Mouse (Mus musculus) CD4-positive naive resting alpha-beta T cell, adult 57 days (primary cell): Measurements from ENCODE around the gene Polr2c. TPM values are rescaled to one million over a fixed set of nuclear protein-coding genes. Genes with fewer than 3 reads are reported as not detected.

Source experiments
- total RNA-seq: library from RNA; stranded (reverse); gene quantifications from one replicate; pipeline ENCODE4 v1.2.4, GENCODE M21; 2023

The Polr2c gene
- total RNA-seq = 61.2 TPM

DNA sequence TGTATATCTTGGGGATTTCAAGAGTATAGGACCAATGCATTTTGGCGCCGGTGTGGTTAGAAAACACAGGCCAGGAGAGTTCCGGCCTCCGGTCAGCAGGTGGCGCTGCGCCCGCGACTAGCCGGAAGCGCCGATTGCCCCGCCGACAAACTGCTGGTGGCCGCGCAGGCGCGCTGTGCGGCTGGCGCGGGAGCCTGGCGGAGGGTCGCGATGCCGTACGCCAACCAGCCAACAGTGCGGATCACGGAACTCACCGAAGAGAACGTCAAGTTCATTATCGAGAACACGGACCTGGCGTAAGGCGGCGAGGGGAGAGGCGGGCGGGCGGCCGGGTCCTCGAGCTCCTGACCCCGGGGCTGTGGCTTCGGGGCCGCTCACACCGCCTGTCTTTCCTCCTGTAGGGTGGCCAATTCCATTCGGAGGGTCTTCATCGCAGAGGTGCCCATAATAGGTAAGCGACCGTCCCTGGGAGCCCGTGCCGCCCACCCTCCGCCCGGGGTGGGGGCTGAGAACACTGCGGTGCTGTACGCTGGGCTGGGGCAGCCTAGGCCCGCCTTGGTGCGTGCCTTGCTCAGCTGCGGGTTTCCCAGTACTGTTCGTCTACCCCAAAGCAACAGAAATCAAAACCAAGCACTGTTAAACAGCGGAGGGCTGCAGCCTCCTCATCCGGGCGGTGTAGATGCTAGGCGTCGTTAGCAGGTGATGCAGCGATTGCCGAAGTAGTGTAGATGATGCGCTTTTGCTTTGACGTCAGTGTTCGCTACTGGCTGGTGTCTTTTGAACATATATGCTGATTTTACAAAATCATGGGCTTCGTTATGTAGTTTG, at the start of gene Polr2c:
Polr2c (plus strand) TSS at position 105 of the 828 bp plus-strand sequence.

DNA sequence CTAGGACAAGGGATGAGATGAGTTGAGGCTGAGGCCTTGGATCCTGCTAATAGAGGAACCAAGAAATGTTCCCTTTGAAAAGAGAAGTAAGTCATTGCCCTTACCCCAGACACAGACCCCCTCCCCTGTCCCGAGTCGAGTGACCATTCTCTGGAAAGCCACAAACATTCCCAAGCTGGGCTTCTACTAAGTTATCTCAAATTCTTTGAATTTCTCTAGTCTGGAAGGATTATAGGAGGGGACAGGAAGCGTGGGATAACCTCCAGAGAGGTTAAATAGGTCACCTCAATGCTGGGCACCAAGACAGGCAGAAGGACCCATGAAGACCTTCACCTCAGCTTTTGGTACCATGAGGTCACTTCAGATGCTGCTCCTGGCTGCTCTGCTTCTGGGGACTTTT, 47.1 kb upstream of the Polr2c start, which contains the start of gene Ccl17:
Ccl17 (plus strand) TSS at position 301 of the 400 bp plus-strand sequence.

DNA sequence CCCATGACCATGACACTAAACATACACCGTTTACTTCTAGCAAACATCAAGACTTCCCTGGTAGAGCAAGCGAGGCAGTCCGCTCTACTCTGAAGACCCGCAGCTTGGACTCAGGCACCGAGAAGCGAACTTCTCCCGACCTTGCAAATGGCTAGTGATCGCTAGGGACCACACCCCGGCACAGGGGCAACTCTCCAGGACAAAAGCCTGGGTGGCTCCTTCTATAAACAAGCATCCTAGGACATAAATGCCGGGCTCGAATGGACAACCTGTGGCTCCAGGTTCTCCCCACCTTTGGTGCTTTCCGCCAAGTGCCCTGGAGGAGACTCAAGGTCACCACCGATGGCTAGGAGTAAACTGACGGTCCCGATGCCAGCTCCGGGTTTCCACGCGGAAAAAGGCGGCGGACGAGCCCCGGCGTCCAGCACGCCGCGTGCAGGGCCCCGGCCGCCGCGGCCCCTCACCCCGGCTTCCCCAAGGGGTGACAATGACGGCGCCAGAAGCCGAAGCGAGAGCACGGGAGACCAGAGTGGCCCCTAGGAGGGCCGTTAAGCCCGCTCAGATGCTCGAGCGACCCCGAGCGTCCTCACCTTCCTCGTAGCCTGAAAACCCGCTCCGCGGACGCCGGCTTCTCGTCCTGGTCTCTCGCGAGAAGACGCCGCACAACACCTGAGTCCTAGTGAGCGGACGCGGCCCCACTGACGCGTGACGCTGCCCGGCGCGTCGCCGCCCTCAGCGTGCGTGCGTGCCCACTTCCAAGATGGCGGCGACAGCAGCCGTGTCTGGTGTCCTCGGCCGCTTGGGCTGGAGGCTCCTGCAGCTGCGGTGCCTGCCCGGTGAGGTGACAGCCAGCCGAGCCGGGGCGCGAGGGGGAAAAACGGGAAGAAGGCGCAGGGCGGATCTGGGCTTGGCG, 19.3 kb upstream of the Polr2c start, which contains the start of the genes Coq9 and Ciapin1:
Coq9 (plus strand) TSS at position 660 of the 913 bp plus-strand sequence.
Ciapin1 (minus strand) TSS at position 697 of the 913 bp plus-strand sequence.

DNA sequence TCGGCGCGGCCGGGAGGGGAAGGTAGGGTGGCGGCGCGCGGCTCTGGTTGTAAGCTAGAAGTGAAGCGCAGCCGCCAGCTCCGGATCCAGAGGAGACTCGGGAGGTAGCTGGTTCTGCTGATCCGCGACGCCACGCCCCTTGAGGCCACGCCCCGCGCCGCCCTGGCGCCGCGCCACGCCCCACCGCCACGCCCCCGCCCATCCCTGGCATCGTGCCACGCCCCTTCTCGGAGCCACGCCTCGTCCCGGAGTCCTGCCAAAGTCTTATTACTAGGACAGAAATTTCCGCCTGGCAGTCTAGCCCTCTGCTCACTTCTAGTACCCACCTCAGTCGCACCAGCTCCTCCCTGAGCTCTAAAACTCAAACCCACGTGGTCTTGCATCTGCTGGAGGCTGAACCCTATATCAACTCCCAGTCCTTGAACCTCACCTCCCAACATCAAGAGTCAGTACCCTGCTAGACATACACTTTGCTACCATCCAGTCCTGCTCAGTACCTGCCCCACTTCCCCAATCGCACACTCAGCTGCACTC, 19.0 kb downstream of the Polr2c start, which contains the start of gene Dok4:
Dok4 (minus strand) TSS at position 134 of the 534 bp plus-strand sequence.

GRCm38 (mm10) chr8:94917851-94918495, 60.7 kb downstream of the Polr2c start, which contains the start of gene Ccdc102a:
TSS of gene Ccdc102a (minus strand) at chr8:94918098.

Other genes with a start within 250 kb of the Polr2c start
- gene Arl2bp, start 190.8 kb upstream of the Polr2c start, total RNA-seq = 125 TPM
- not detected for gene Pllp, start 161.2 kb upstream of the Polr2c start, total RNA-seq
- 0.59 TPM for gene Ccl22, start 111.9 kb upstream of the Polr2c start, total RNA-seq
- gene Cx3cl1, start 85.4 kb upstream of the Polr2c start, total RNA-seq = not detected
- not detected for gene Ccl17, start 47.0 kb upstream of the Polr2c start, total RNA-seq
- gene Coq9, start 19.1 kb upstream of the Polr2c start, total RNA-seq = 33.6 TPM
- gene Ciapin1, start 19.1 kb upstream of the Polr2c start, total RNA-seq = 57.2 TPM
- gene Dok4, start 18.9 kb downstream of the Polr2c start, total RNA-seq = 1.7 TPM
- gene Ccdc102a, start 60.6 kb downstream of the Polr2c start, total RNA-seq = 3.1 TPM
- gene Adgrg5, start 66.2 kb downstream of the Polr2c start, total RNA-seq = 2.7 TPM
- 2.0 TPM for gene Adgrg1, start 117.3 kb downstream of the Polr2c start, total RNA-seq
- gene Adgrg3, start 160.2 kb downstream of the Polr2c start, total RNA-seq = 8.7 TPM
- gene Drc7, start 197.7 kb downstream of the Polr2c start, total RNA-seq = not detected
- gene Katnb1, start 223.7 kb downstream of the Polr2c start, total RNA-seq = 11.9 TPM